Mouse (Mus musculus): Measurements from ENCODE around the gene Magea1.
"Not testable (repeated sequence)": the region's sequence is repeated elsewhere in the genome, so short reads cannot be mapped to it uniquely, and the experiment has no call there.

DNA sequence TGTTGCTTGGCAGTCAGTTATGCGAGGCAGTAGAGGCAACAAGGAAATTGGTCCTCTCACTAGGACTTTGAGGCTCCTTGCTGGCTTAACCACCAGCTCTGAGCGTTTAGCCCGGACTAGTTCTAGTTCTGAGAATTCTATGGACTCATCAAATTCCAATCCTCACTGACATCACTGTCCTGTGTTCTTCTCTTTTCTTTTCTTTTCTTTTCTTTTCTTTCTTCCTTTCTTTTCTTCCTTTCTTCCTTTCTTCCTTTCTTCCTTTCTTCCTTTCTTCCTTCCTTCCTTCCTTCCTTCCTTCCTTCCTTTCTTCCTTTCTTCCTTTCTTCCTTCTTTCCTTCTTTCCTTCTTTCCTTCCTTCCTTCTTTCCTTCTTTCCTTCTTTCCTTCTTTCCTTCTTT, 38.7 kb upstream of the Magea1 start, which contains the start of gene Cldn34b2:
- not testable (repeated sequence) for TF ChIP-seq TAL1, GATA1 (IDR thresholded peaks at IDR 0.05; ENCODE audit: low read length)

Measured in erythroblast, embryonic 14.5 days (primary cell).